Mouse (Mus musculus): ENCODE data around the gene Zfp846. TPM values are rescaled to one million over a fixed set of nuclear protein-coding genes. Genes with fewer than 3 reads are reported as not detected.
"Not testable (repeated sequence)": the region's sequence is repeated elsewhere in the genome, so short reads cannot be mapped to it uniquely, and the experiment has no call there.

Gene Zfp846
- 22.5 and 26.5 TPM in 2 replicates for polyA plus RNA-seq (2012; rRNA removed)

DNA sequence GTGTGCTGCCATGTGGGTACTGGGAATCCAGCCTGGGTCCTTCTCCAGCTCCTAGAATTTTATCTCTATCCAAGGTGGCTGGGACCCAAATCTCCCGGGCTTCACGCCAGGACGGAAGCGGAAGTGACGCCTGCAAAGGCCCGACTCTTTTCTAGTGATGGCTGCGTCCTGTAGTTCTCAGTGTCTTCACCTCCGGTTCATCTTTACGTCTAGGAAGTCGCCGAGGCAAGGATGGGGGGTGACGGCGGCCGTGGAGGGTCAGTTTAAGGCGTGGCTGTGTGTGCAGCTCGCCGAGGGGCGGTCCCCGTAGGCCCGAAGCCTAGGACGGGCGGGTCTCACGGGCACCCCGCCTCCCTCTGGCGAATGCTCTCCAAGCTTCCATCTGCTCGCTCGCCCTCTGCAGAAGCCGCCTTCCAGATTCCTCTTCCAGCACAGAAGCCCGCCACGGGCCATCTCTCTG, at the start of gene Zfp846:
Zfp846 (plus strand) TSS at position 117 of the 460 bp plus-strand sequence.
- peak; percentile 99 for DNase-seq (ENCODE audit: low read depth)

GRCm38 (mm10) chr9:20534326-20534926, 46.7 kb upstream of the Zfp846 start:
- no peak for TF ChIP-seq CTCF (IDR thresholded peaks at IDR 0.05; ENCODE audit: borderline replicate concordance, extremely low read depth, insufficient read depth, insufficient read length)
- TF ChIP-seq POLR2A (IDR thresholded peaks at IDR 0.05; ENCODE audit: borderline replicate concordance, extremely low read depth, insufficient read depth, insufficient read length, poor library complexity, severe bottlenecking): no peak
- peak; percentile 13 for DNase-seq (ENCODE audit: low read depth)

More for the DNA sequence above, at the start of gene Zfp846:
- TF ChIP-seq CTCF (IDR thresholded peaks at IDR 0.05; ENCODE audit: borderline replicate concordance, extremely low read depth, insufficient read depth, insufficient read length) (no peak), POLR2A (IDR thresholded peaks at IDR 0.05; ENCODE audit: borderline replicate concordance, extremely low read depth, insufficient read depth, insufficient read length, poor library complexity, severe bottlenecking) (peak; percentile 19; the same call in 1 of the 2 replicates)

DNA sequence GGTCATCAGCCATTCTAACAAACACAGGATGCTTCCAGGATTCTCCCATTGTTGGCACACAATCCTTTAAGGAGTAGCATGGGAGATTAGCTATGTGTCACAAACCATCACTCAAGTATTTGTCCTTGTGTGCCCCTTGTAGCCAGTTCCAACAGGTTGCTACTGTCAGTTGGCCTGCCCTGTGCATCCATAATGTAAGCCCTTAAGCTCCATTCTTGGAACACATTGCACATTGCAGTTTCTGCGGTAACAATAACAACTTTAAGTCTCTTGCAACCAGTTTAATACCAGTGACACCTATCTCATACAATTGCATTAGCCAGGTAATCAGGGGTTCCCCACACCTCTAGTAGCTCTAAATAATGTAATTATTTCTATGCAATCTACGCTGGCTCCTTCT, 44.5 kb upstream of the Zfp846 start:
- DNase-seq (ENCODE audit: low read depth): no peak
- TF ChIP-seq CTCF (IDR thresholded peaks at IDR 0.05; ENCODE audit: borderline replicate concordance, extremely low read depth, insufficient read depth, insufficient read length): no peak
- TF ChIP-seq POLR2A (IDR thresholded peaks at IDR 0.05; ENCODE audit: borderline replicate concordance, extremely low read depth, insufficient read depth, insufficient read length, poor library complexity, severe bottlenecking): no peak

DNA sequence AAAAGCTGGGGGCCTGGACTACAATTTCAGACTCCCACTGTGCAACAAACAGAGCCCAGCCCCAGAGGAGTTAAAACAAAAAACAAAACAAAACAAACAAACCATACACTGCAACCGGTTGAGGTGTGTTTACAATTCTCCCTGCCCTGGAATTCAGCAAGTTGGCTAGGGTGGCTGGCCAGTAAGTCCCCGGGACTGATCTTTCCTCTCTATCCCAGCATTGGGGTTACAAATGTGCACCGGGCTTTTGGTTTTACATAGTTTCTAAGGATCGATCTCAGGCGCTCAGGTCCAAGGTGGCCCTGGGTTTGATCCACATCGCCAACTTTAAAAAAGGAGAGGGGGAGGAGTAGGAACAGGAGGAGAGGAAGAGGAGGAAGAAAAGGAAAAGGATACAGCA, 37.6 kb upstream of the Zfp846 start:
- DNase-seq (ENCODE audit: low read depth): no peak
- TF ChIP-seq CTCF (IDR thresholded peaks at IDR 0.05; ENCODE audit: borderline replicate concordance, extremely low read depth, insufficient read depth, insufficient read length) (no peak), POLR2A (IDR thresholded peaks at IDR 0.05; ENCODE audit: borderline replicate concordance, extremely low read depth, insufficient read depth, insufficient read length, poor library complexity, severe bottlenecking) (no peak)

- TF ChIP-seq CTCF (IDR thresholded peaks at IDR 0.05; ENCODE audit: borderline replicate concordance, extremely low read depth, insufficient read depth, insufficient read length) (peak; percentile 26; the same call in 1 of the 2 replicates), POLR2A (IDR thresholded peaks at IDR 0.05; ENCODE audit: borderline replicate concordance, extremely low read depth, insufficient read depth, insufficient read length, poor library complexity, severe bottlenecking) (0 out of 2 replicates have a peak, but pooled peaks have one; percentile 34)
- peak; percentile 94 for DNase-seq (ENCODE audit: low read depth)
Observed at GRCm38 (mm10) chr9:20544070-20544821, 36.8 kb upstream of the Zfp846 start.

- peak; percentile 66 for DNase-seq (ENCODE audit: low read depth)
- TF ChIP-seq CTCF (IDR thresholded peaks at IDR 0.05; ENCODE audit: borderline replicate concordance, extremely low read depth, insufficient read depth, insufficient read length) (peak; percentile 27; the same call in 1 of the 2 replicates), POLR2A (IDR thresholded peaks at IDR 0.05; ENCODE audit: borderline replicate concordance, extremely low read depth, insufficient read depth, insufficient read length, poor library complexity, severe bottlenecking) (no peak)
Observed at GRCm38 (mm10) chr9:20545151-20545550, 35.9 kb upstream of the Zfp846 start.

DNA sequence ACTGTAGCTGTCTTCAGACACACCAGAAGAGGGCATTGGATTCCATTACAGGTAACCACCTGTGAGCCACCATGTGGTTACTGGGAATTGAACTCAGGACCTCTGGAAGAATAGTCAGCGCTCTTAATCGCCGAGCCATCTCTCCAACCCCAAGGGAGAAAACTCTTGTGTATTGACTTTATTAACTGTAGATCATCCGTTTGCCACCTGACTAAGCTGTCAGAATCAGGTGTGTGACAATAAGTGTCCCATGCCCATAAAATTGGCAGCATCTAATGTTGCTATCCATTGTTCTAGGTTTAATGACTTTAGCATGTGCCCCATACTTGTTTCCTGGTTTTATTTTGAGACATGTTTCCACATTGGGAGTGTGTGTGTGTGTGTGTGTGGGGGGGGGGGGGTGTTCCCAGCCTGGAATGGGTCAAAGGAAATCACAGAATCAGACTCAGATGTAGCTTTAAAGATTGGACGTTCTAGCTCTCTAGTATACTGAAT, 29.3 kb upstream of the Zfp846 start:
- TF ChIP-seq CTCF (IDR thresholded peaks at IDR 0.05; ENCODE audit: borderline replicate concordance, extremely low read depth, insufficient read depth, insufficient read length) (no peak), POLR2A (IDR thresholded peaks at IDR 0.05; ENCODE audit: borderline replicate concordance, extremely low read depth, insufficient read depth, insufficient read length, poor library complexity, severe bottlenecking) (no peak)
- no peak for DNase-seq (ENCODE audit: low read depth)

- DNase-seq (ENCODE audit: low read depth): no peak
- TF ChIP-seq CTCF (IDR thresholded peaks at IDR 0.05; ENCODE audit: borderline replicate concordance, extremely low read depth, insufficient read depth, insufficient read length): no peak
- no peak for TF ChIP-seq POLR2A (IDR thresholded peaks at IDR 0.05; ENCODE audit: borderline replicate concordance, extremely low read depth, insufficient read depth, insufficient read length, poor library complexity, severe bottlenecking)
Observed at GRCm38 (mm10) chr9:20552698-20553097, 28.4 kb upstream of the Zfp846 start.

DNA sequence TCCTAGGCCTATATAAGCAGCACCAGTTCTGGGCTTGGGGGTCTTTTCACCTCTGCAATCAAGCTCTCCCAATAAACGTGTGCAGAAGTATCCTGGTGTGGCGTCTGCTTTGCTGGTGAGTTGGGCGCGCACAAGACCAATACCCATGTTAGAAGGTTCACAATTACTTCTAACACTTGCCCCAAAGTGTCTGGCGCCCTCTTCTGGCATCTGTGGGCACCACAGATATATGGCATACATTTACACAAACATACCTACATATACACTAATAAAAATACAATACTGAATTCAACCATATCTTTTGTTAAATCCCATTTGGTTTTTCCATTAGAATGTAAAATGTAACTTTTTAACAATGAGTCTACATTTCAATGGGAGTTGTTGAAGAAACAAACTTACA, 18.9 kb upstream of the Zfp846 start:
- no peak for DNase-seq (ENCODE audit: low read depth)
- no peak for TF ChIP-seq CTCF (IDR thresholded peaks at IDR 0.05; ENCODE audit: borderline replicate concordance, extremely low read depth, insufficient read depth, insufficient read length)
- no peak for TF ChIP-seq POLR2A (IDR thresholded peaks at IDR 0.05; ENCODE audit: borderline replicate concordance, extremely low read depth, insufficient read depth, insufficient read length, poor library complexity, severe bottlenecking)

DNA sequence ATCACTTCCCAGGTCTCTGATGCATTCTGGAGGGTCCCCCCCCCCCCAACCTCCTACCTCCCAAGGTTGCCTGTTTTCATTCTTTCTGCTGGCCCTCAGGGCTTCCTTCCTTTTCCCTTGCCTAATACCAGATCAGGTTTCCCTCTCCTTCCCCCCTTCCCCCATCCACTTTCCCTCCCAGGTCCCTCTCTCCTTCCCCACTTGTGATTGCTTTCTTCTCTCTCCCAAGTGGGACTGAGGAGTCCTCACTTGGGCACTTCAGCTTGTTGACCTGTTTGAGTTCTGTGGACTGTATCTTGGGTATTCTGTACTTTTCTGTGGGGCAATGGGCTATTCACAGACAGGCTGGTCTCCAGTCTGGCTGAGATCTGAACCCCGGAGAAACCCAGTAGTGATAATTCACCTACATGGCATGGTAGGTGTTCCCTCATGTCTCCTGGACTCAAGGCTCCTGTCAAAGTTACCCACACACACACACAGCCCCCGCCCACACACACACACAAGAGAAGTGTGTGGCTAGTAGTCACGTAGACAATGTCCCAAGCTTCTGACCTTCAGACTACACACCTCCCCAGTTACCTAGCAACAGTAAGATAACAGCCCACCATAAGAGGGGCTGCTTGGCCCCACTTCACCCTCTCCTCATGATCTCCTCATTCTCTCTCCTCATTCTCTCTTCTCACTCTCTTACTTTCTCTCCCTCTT, 15.6 kb upstream of the Zfp846 start:
- not testable (repeated sequence) for DNase-seq (ENCODE audit: low read depth)

DNA sequence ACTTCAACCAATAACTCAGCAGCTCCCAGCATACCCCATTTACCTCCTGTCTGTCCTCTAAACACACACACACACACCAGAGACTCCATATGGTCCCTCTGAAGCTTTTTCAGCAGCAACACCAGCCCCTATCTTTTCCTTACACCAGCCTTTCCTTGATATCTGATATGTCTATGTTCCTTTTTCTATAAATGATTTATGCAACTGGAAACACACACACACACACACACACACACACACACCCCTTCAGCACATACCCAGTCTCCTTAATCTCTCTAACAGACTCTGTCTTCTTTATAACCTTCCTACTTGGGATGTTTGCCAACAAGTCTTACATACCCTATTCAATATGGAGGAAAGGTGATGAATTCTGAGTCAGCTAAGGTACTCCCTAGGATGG, 10.0 kb upstream of the Zfp846 start:
- no peak for DNase-seq (ENCODE audit: low read depth)
- TF ChIP-seq CTCF (IDR thresholded peaks at IDR 0.05; ENCODE audit: borderline replicate concordance, extremely low read depth, insufficient read depth, insufficient read length) (no peak), POLR2A (IDR thresholded peaks at IDR 0.05; ENCODE audit: borderline replicate concordance, extremely low read depth, insufficient read depth, insufficient read length, poor library complexity, severe bottlenecking) (no peak)

Data from brain, embryonic 14.5 days (tissue).